ENCODE assay signal across 8 mouse cellular contexts in the genomic region with DNA sequence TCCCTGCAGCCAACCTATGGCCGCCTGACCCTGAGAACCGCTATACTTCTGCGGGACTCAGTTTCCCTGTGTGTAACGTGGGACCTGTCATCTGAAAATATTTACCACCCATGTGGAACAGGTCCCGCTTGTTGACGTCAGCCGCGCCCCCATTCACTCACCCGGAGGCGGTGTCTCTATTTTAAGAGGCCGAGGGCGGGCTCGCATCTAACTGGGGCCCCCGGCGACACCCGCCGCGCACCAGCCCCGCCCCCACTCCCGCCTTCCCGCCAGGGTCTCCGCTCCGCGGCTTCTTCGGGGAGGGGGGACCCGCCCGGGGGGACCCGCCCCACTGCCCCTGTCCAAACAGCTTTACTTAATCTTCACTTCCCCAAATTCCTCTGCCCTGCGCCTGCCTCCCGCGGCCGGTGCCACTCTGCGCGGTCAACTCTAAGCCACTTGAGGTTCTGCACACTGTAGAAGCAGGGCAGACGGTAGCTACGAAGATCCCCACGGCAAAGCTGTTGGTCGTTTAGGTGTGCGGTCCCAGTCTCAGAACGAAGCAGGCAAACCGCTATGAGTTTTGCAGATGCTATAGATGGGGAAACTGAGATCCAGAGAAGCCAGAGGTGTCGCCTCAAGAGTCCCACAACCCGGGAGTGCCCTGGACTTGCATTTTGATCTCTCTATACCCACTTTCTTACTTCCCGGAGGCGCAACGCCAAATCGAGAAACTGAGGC. TPM values are rescaled to one million over a fixed set of nuclear protein-coding genes. Genes with fewer than 3 reads are reported as not detected.
DNase-seq lines count a peak whose midpoint lies in the region; ATAC-seq and TF ChIP-seq lines count a peak whose summit lies in the region.

No protein-coding gene starts in this region.

- H3K27ac ChIP-seq in ES-E14 (ENCODE audit: insufficient read depth, low read depth, low read length, poor library complexity, severe bottlenecking), result no peak overlapping the region; the same call in 1 of the 2 replicates
- no peak overlapping the region for H3K27ac ChIP-seq in forebrain, embryonic 15.5 days (replicated peaks)
- no peak overlapping the region for H3K27ac ChIP-seq in hindbrain, embryonic 16.5 days (ENCODE audit: low read depth, low read length)
- H3K27ac ChIP-seq in limb, embryonic 15.5 days, result no peak overlapping the region
- no peak overlapping the region for H3K27ac ChIP-seq in midbrain, embryonic 14.5 days (replicated peaks; ENCODE audit: low read depth, low read length)

- ATAC-seq in forebrain, embryonic 15.5 days (replicated peaks), result peak; percentile 44; the same call in 1 of the 2 replicates
- no peak for ATAC-seq in hindbrain, embryonic 16.5 days
- no peak for ATAC-seq in limb, embryonic 15.5 days (ENCODE audit: insufficient number of reproducible peaks, low FRiP score, low TSS enrichment, low read depth)
- no peak for ATAC-seq in midbrain, embryonic 14.5 days (ENCODE audit: low FRiP score, low TSS enrichment)

- H3K4me1 ChIP-seq in ES-E14 (ENCODE audit: control insufficient read depth in 2 of 2, insufficient read depth in 2 of 2, low read length in 2 of 2, poor library complexity in 1 of 2), result peaks cover 0 to 8% of the 10 kb centered on the region in 2 experiments; a peak in 2 of 4 replicates
- H3K4me1 ChIP-seq in forebrain, embryonic 15.5 days, result peaks cover 25% of the 10 kb centered on the region
- H3K4me1 ChIP-seq in hindbrain, embryonic 16.5 days (ENCODE audit: control insufficient read depth, insufficient read depth, low read depth, low read length), result peaks cover 12% of the 10 kb centered on the region
- H3K4me1 ChIP-seq in limb, embryonic 15.5 days, result peaks cover 15% of the 10 kb centered on the region
- peaks cover 11% of the 10 kb centered on the region for H3K4me1 ChIP-seq in midbrain, embryonic 14.5 days (ENCODE audit: control insufficient read depth, insufficient read depth, low read length)

- peak; percentile 80 to 83 for DNase-seq in B cell, adult 2 months
- no peak for DNase-seq in ES-E14 (ENCODE audit: low read depth, low spot score)
- no peak for DNase-seq in midbrain, embryonic 14.5 days
- DNase-seq in spleen, postnatal 4 days (ENCODE audit: low spot score in 2 of 2), result peak; percentile 81 to 88
- DNase-seq in cerebellum, adult 9-10 months, result no peak

- in situ Hi-C loops in ES-E14 (cut with MboI; ENCODE audit: low sequenced_read_pairs in 2 of 2, unreplicated experiment in 2 of 2), result no loop called here

- H3K4me2 ChIP-seq in forebrain, embryonic 15.5 days (replicated peaks), result peak overlapping the region; percentile 95
- peak overlapping the region; percentile 87 for H3K4me2 ChIP-seq in hindbrain, embryonic 16.5 days (ENCODE audit: low read length)
- H3K4me2 ChIP-seq in limb, embryonic 15.5 days, result peak overlapping the region; percentile 72
- peak overlapping the region; percentile 73 for H3K4me2 ChIP-seq in midbrain, embryonic 14.5 days (ENCODE audit: low read length)

- H3K27me3 ChIP-seq in forebrain, embryonic 15.5 days, result peaks cover 39% of the 10 kb centered on the region
- H3K27me3 ChIP-seq in hindbrain, embryonic 16.5 days (replicated peaks; ENCODE audit: control insufficient read depth, insufficient read depth, low read length), result peaks cover 34% of the 10 kb centered on the region
- peaks cover 58% of the 10 kb centered on the region for H3K27me3 ChIP-seq in limb, embryonic 15.5 days
- H3K27me3 ChIP-seq in midbrain, embryonic 14.5 days (ENCODE audit: control insufficient read depth, insufficient read depth, low read length), result peaks cover 37% of the 10 kb centered on the region

- no peaks in the 10 kb centered on the region for H3K9me3 ChIP-seq in ES-E14 (ENCODE audit: control insufficient read depth, insufficient read depth, low read depth, low read length)
- no peaks in the 10 kb centered on the region for H3K9me3 ChIP-seq in forebrain, embryonic 15.5 days
- no peaks in the 10 kb centered on the region; the same call in 1 of the 2 replicates for H3K9me3 ChIP-seq in hindbrain, embryonic 16.5 days (ENCODE audit: control insufficient read depth, low read length)
- H3K9me3 ChIP-seq in limb, embryonic 15.5 days, result no peaks in the 10 kb centered on the region
- H3K9me3 ChIP-seq in midbrain, embryonic 14.5 days (ENCODE audit: control insufficient read depth, low read length), result no peaks in the 10 kb centered on the region

- WGBS in forebrain, embryonic 15.5 days, result 2% methylated on average over 44 of the region's 47 CpGs
- 2% methylated on average over 46 of the region's 47 CpGs for WGBS in hindbrain, embryonic 16.5 days
- WGBS in limb, embryonic 15.5 days, result 2% methylated on average over 47 of the region's 47 CpGs
- 2% methylated on average over 45 of the region's 47 CpGs for WGBS in midbrain, embryonic 14.5 days

- H3K36me3 ChIP-seq in ES-E14 (ENCODE audit: control insufficient read depth, insufficient read depth, low read length, poor library complexity, severe bottlenecking), result no peaks in the 10 kb centered on the region; the same call in 1 of the 2 replicates
- no peaks in the 10 kb centered on the region for H3K36me3 ChIP-seq in forebrain, embryonic 15.5 days
- H3K36me3 ChIP-seq in hindbrain, embryonic 16.5 days (ENCODE audit: control insufficient read depth, insufficient read depth, low read length), result no peaks in the 10 kb centered on the region
- no peaks in the 10 kb centered on the region for H3K36me3 ChIP-seq in limb, embryonic 15.5 days
- H3K36me3 ChIP-seq in midbrain, embryonic 14.5 days (ENCODE audit: control insufficient read depth, insufficient read depth, low read length), result no peaks in the 10 kb centered on the region

- H3K9ac ChIP-seq in ES-E14 (ENCODE audit: insufficient read depth, low read depth, low read length, poor library complexity, severe bottlenecking), result peak overlapping the region; percentile 34; the same call in 1 of the 2 replicates
- peak overlapping the region; percentile 58 for H3K9ac ChIP-seq in forebrain, embryonic 15.5 days (replicated peaks)
- peak overlapping the region; percentile 42 for H3K9ac ChIP-seq in hindbrain, embryonic 16.5 days (ENCODE audit: low read depth, low read length)
- peak overlapping the region; percentile 33; the same call in 1 of the 2 replicates for H3K9ac ChIP-seq in limb, embryonic 15.5 days
- H3K9ac ChIP-seq in midbrain, embryonic 14.5 days (replicated peaks; ENCODE audit: low read length), result peak overlapping the region; percentile 39; the same call in 1 of the 2 replicates

- H3K4me3 ChIP-seq in ES-E14 (ENCODE audit: insufficient read depth in 1 of 2, low read depth in 1 of 2, low read length in 2 of 2, poor library complexity in 1 of 2, severe bottlenecking in 1 of 2), result peak overlapping the region; percentile 73 to 91
- peak overlapping the region; percentile 65 for H3K4me3 ChIP-seq in forebrain, embryonic 15.5 days
- peak overlapping the region; percentile 57 for H3K4me3 ChIP-seq in hindbrain, embryonic 16.5 days (ENCODE audit: low read length)
- H3K4me3 ChIP-seq in limb, embryonic 15.5 days, result peak overlapping the region; percentile 48
- peak overlapping the region; percentile 47 for H3K4me3 ChIP-seq in midbrain, embryonic 14.5 days (replicated peaks; ENCODE audit: low read depth, low read length)

TF ChIP-seq in ES-E14, 5 proteins besides CTCF, POLR2A, EP300 and RAD21:
- TF ChIP-seq CHD2 (IDR thresholded peaks at IDR 0.05; ENCODE audit: low read depth, low read length), result no peak
- TF ChIP-seq HCFC1 (IDR thresholded peaks at IDR 0.05; ENCODE audit: borderline replicate concordance, insufficient read depth, low read length), result no peak
- TF ChIP-seq ZNF384 (IDR thresholded peaks at IDR 0.05; ENCODE audit: low read depth, low read length), result no peak
- TF ChIP-seq MAFK (IDR thresholded peaks at IDR 0.05; ENCODE audit: insufficient read depth, low read depth, low read length), result no peak
- TF ChIP-seq ZC3H11A (IDR thresholded peaks at IDR 0.05; ENCODE audit: borderline replicate concordance, low read depth, low read length), result no peak

RNA-seq across cellular contexts. Expression of a gene that starts 0.9 kb away (rescaled TPM):
- total RNA-seq in ES-E14 (2012; rRNA removed), result 7.8 and 11.5 TPM in 2 replicates
- 24.6 and 25.0 TPM in 2 replicates for polyA plus RNA-seq in forebrain, embryonic 15.5 days (2015; fragmentation: Nextera tagmentation; extraction: Ambion mirVana)
- 21.9 and 23.9 TPM in 2 replicates for polyA plus RNA-seq in hindbrain, embryonic 16.5 days (2015; fragmentation: Nextera tagmentation; extraction: Ambion mirVana)
- 13.8 and 14.4 TPM in 2 replicates for polyA plus RNA-seq in limb, embryonic 15.5 days (2015; fragmentation: Nextera tagmentation; extraction: Ambion mirVana)
- polyA plus RNA-seq in midbrain, embryonic 14.5 days (2014; fragmentation: Nextera tagmentation; extraction: Ambion mirVana), result 22.7 and 24.3 TPM in 2 replicates

RNA-seq across cellular contexts. Expression of a gene that starts 4.3 kb away (rescaled TPM):
- 0.69 and 1.2 TPM in 2 replicates for total RNA-seq in ES-E14 (2012; rRNA removed)
- polyA plus RNA-seq in forebrain, embryonic 15.5 days (2015; fragmentation: Nextera tagmentation; extraction: Ambion mirVana), result 0.08 and 0.18 TPM in 2 replicates
- 0.11 and 0.14 TPM in 2 replicates for polyA plus RNA-seq in hindbrain, embryonic 16.5 days (2015; fragmentation: Nextera tagmentation; extraction: Ambion mirVana)
- polyA plus RNA-seq in limb, embryonic 15.5 days (2015; fragmentation: Nextera tagmentation; extraction: Ambion mirVana), result 0.13 and 0.35 TPM in 2 replicates
- polyA plus RNA-seq in midbrain, embryonic 14.5 days (2014; fragmentation: Nextera tagmentation; extraction: Ambion mirVana), result 0.45 TPM in 1 of 2 replicates, not detected in the other

RNA-seq across cellular contexts. Expression of a gene that starts 27.4 kb away (rescaled TPM):
- total RNA-seq in ES-E14 (2012; rRNA removed), result 52.7 and 71.0 TPM in 2 replicates
- 126 and 127 TPM in 2 replicates for polyA plus RNA-seq in forebrain, embryonic 15.5 days (2015; fragmentation: Nextera tagmentation; extraction: Ambion mirVana)
- polyA plus RNA-seq in hindbrain, embryonic 16.5 days (2015; fragmentation: Nextera tagmentation; extraction: Ambion mirVana), result 115 and 118 TPM in 2 replicates
- polyA plus RNA-seq in limb, embryonic 15.5 days (2015; fragmentation: Nextera tagmentation; extraction: Ambion mirVana), result 85.8 and 91.4 TPM in 2 replicates
- polyA plus RNA-seq in midbrain, embryonic 14.5 days (2014; fragmentation: Nextera tagmentation; extraction: Ambion mirVana), result 79.2 and 84.7 TPM in 2 replicates

RNA-seq across cellular contexts. Expression of a gene that starts 35.6 kb away (rescaled TPM):
- 11.4 and 18.8 TPM in 2 replicates for total RNA-seq in ES-E14 (2012; rRNA removed)
- 9.0 and 9.6 TPM in 2 replicates for polyA plus RNA-seq in forebrain, embryonic 15.5 days (2015; fragmentation: Nextera tagmentation; extraction: Ambion mirVana)
- 6.8 and 7.9 TPM in 2 replicates for polyA plus RNA-seq in hindbrain, embryonic 16.5 days (2015; fragmentation: Nextera tagmentation; extraction: Ambion mirVana)
- polyA plus RNA-seq in limb, embryonic 15.5 days (2015; fragmentation: Nextera tagmentation; extraction: Ambion mirVana), result 6.7 and 8.8 TPM in 2 replicates
- polyA plus RNA-seq in midbrain, embryonic 14.5 days (2014; fragmentation: Nextera tagmentation; extraction: Ambion mirVana), result 7.1 and 7.5 TPM in 2 replicates

RNA-seq across cellular contexts. Expression of a gene that starts 43.2 kb away (rescaled TPM):
- 49.9 and 58.2 TPM in 2 replicates for total RNA-seq in ES-E14 (2012; rRNA removed)
- 51.5 and 57.7 TPM in 2 replicates for polyA plus RNA-seq in forebrain, embryonic 15.5 days (2015; fragmentation: Nextera tagmentation; extraction: Ambion mirVana)
- 48.6 and 49.9 TPM in 2 replicates for polyA plus RNA-seq in hindbrain, embryonic 16.5 days (2015; fragmentation: Nextera tagmentation; extraction: Ambion mirVana)
- polyA plus RNA-seq in limb, embryonic 15.5 days (2015; fragmentation: Nextera tagmentation; extraction: Ambion mirVana), result 41.9 and 46.1 TPM in 2 replicates
- 37.1 and 39.0 TPM in 2 replicates for polyA plus RNA-seq in midbrain, embryonic 14.5 days (2014; fragmentation: Nextera tagmentation; extraction: Ambion mirVana)

Comparison
In these comparisons a context has a peak if more than half of its experiments do, and no peak if none do; other contexts are left out.
1. DNase-seq: peak in B cell, adult 2 months (2 of 2) and spleen, postnatal 4 days (2 of 2); none in ES-E14 (single experiment), midbrain, embryonic 14.5 days (single experiment) and cerebellum, adult 9-10 months (single experiment).
2. Peak in every context shown above with its lines, with median percentiles within 50 percentile points of each other: H3K4me3 ChIP-seq, H3K9ac ChIP-seq and H3K4me2 ChIP-seq.